Mouse (Mus musculus) MEL (cell line): ENCODE measurements at regions not wholly inside any gene's neighbourhood (a gene's known extent, or its start where the extent isn't known, plus 50 kb on each side); places are given as distances from the start of the nearest gene placed in this dataset.

ENCODE experiments used
- DNase-seq: peaks from one replicate; pipeline ENCODE4 v3.0.0; 2011; ENCODE audit warnings: low read depth, low spot score
- H3K27ac ChIP-seq: 2 replicates; pipeline ENCODE4 v1.5.1; 2012; ENCODE audit warnings: low read depth, mild to moderate bottlenecking, control low read depth, low read length, moderate library complexity; ENCODE audit not compliant: control insufficient read depth
- H3K27me3 ChIP-seq, 2 experiments: fragments of 150-350 bp in 1 of 2; sonication (generic) in 1 of 2; 2 replicates each; pipeline ENCODE4 v1.6.1; 2012; ENCODE audit warnings: low read length in 2 of 2, mild to moderate bottlenecking in 2 of 2, improper control_type of control experiment in 1 of 2, moderate library complexity in 1 of 2; ENCODE audit not compliant: insufficient read depth in 2 of 2, control insufficient read depth in 1 of 2
- H3K36me3 ChIP-seq, 2 experiments: 2 replicates each; pipeline ENCODE4 v1.6.1; 2012 to 2014; ENCODE audit warnings: low read length in 2 of 2, improper control_type of control experiment in 1 of 2, inconsistent platforms in 1 of 2, mild to moderate bottlenecking in 1 of 2; ENCODE audit not compliant: insufficient read depth in 2 of 2, control insufficient read depth in 1 of 2
- H3K4me1 ChIP-seq, 2 experiments: fragments of 150-350 bp in 1 of 2; sonication (generic) in 1 of 2; 2 replicates each; pipeline ENCODE4 v1.6.1; 2012; ENCODE audit warnings: low read length in 2 of 2, improper control_type of control experiment in 1 of 2, mild to moderate bottlenecking in 1 of 2; ENCODE audit not compliant: insufficient read depth in 2 of 2, control insufficient read depth in 1 of 2
- H3K4me3 ChIP-seq, 2 experiments: fragments of 150-350 bp in 1 of 2; sonication (generic) in 1 of 2; 2 replicates each; pipeline ENCODE4 v1.5.1; 2012; ENCODE audit warnings: low read depth in 2 of 2, low read length in 2 of 2, mild to moderate bottlenecking in 2 of 2, moderate library complexity in 2 of 2, control low read depth in 1 of 2, improper control_type of control experiment in 1 of 2; ENCODE audit not compliant: control insufficient read depth in 1 of 2, insufficient read depth in 1 of 2
- H3K79me2 ChIP-seq: 2 replicates; pipeline ENCODE4 v1.6.1; 2012; ENCODE audit warnings: mild to moderate bottlenecking, low read length, moderate library complexity; ENCODE audit not compliant: control insufficient read depth, poor library complexity, insufficient read depth
- H3K9ac ChIP-seq: 2 replicates; pipeline ENCODE4 v1.6.1; 2012; ENCODE audit warnings: low read depth, mild to moderate bottlenecking, control low read depth, low read length, moderate library complexity; ENCODE audit not compliant: control insufficient read depth, poor library complexity, severe bottlenecking
- H3K9me3 ChIP-seq: fragments of 150-350 bp; sonication (generic); replicated peaks from 2 replicates; pipeline ENCODE4 v1.6.1; 2012; ENCODE audit warnings: mild to moderate bottlenecking, low read length, improper control_type of control experiment, moderate library complexity; ENCODE audit not compliant: insufficient read depth
- ELF1 ChIP-seq: IDR thresholded peaks from 2 replicates; pipeline ENCODE4 v1.6.1; 2014; ENCODE audit warnings: low read depth, mild to moderate bottlenecking, inconsistent platforms, low read length, improper control_type of control experiment, moderate library complexity
- HCFC1 ChIP-seq: IDR thresholded peaks from 2 replicates; pipeline ENCODE4 v1.6.1; 2012; ENCODE audit warnings: low read depth, mild to moderate bottlenecking, inconsistent platforms, low read length, improper control_type of control experiment, moderate library complexity
- KAT2A ChIP-seq: conservative IDR thresholded peaks from 2 replicates; pipeline ENCODE4 v1.6.1; 2012; ENCODE audit warnings: low read depth, low read length, improper control_type of control experiment, inconsistent platforms
- MAFK ChIP-seq: IDR thresholded peaks from 2 replicates; pipeline ENCODE4 v1.6.1; 2011; ENCODE audit warnings: low read depth, mild to moderate bottlenecking, low read length, improper control_type of control experiment, borderline replicate concordance
- MYC ChIP-seq: IDR thresholded peaks from 2 replicates; pipeline ENCODE4 v1.6.1; 2011; ENCODE audit warnings: low read depth, mild to moderate bottlenecking, low read length, improper control_type of control experiment, moderate library complexity
- NELFE ChIP-seq: IDR thresholded peaks from 2 replicates; pipeline ENCODE4 v1.6.1; 2011; ENCODE audit warnings: low read depth, low read length, improper control_type of control experiment
- POLR2A ChIP-seq, 2 experiments: IDR thresholded peaks; 2 replicates each; pipeline ENCODE4 v1.6.1; 2011 to 2012; ENCODE audit warnings: low read length in 2 of 2, mild to moderate bottlenecking in 2 of 2, control low read depth in 1 of 2, improper control_type of control experiment in 1 of 2, low read depth in 1 of 2, moderate library complexity in 1 of 2; ENCODE audit not compliant: control insufficient read depth in 1 of 2, insufficient read depth in 1 of 2, poor library complexity in 1 of 2
- USF1 ChIP-seq: IDR thresholded peaks from 2 replicates; pipeline ENCODE4 v1.6.1; 2014; ENCODE audit warnings: low read depth, mild to moderate bottlenecking, inconsistent platforms, low read length, improper control_type of control experiment, moderate library complexity
- USF2 ChIP-seq, 2 experiments: IDR thresholded peaks; 2 replicates each; pipeline ENCODE4 v1.6.1; 2011 to 2012; ENCODE audit warnings: improper control_type of control experiment in 2 of 2, low read length in 2 of 2, borderline replicate concordance in 1 of 2, inconsistent platforms in 1 of 2, low read depth in 1 of 2, mild to moderate bottlenecking in 1 of 2; ENCODE audit not compliant: insufficient read depth in 1 of 2
- ZKSCAN1 ChIP-seq: IDR thresholded peaks from 2 replicates; pipeline ENCODE4 v1.6.1; 2012; ENCODE audit warnings: low read depth, mild to moderate bottlenecking, inconsistent platforms, low read length, improper control_type of control experiment, moderate library complexity
- ZMIZ1 ChIP-seq: IDR thresholded peaks from 2 replicates; pipeline ENCODE4 v1.6.1; 2012; ENCODE audit warnings: low read depth, mild to moderate bottlenecking, inconsistent platforms, low read length, improper control_type of control experiment, moderate library complexity
- ZNF384 ChIP-seq: IDR thresholded peaks from 2 replicates; pipeline ENCODE4 v1.6.1; 2012; ENCODE audit warnings: low read depth, mild to moderate bottlenecking, inconsistent platforms, low read length, improper control_type of control experiment

- TF ChIP-seq MYC, result no peak
- TF ChIP-seq, all 39 proteins: peak for 0
- Histone ChIP-seq H3K4me1 (no peaks in the 10 kb centered on the region), H3K36me3 (no peaks in the 10 kb centered on the region), H3K79me2 (no peaks in the 10 kb centered on the region), H3K27me3 (no peaks in the 10 kb centered on the region), H3K27ac (no peak overlapping the region), H3K9ac (no peak overlapping the region), H3K9me3 (no peaks in the 10 kb centered on the region), H3K4me3 (no peak overlapping the region)
- DNase-seq, result no peak
Observed at GRCm38 (mm10) chr2:166264756-166265155, 109.3 kb upstream of the Sulf2 start.

GRCm38 (mm10) chr2:166261799-166262198 lies 106.3 kb upstream of the Sulf2 start:
- Histone ChIP-seq H3K27me3 (no peaks in the 10 kb centered on the region), H3K27ac (no peak overlapping the region), H3K4me3 (no peak overlapping the region), H3K79me2 (no peaks in the 10 kb centered on the region), H3K9me3 (no peaks in the 10 kb centered on the region), H3K9ac (no peak overlapping the region), H3K36me3 (no peaks in the 10 kb centered on the region), H3K4me1 (no peaks in the 10 kb centered on the region)
- DNase-seq, result no peak
- TF ChIP-seq POLR2A (IDR thresholded peaks at IDR 0.05; ENCODE audit: control insufficient read depth in 1 of 2, insufficient read depth in 1 of 2, low read depth in 1 of 2, low read length in 2 of 2, poor library complexity in 1 of 2) (no peak), ZKSCAN1 (no peak), USF1 (no peak), USF2 (IDR thresholded peaks at IDR 0.05; ENCODE audit: borderline replicate concordance in 1 of 2, insufficient read depth in 1 of 2, low read depth in 1 of 2, low read length in 2 of 2) (no peak), MAFK (no peak), ZNF384 (no peak), KAT2A (no peak)

- no peak for TF ChIP-seq ZMIZ1
- no peak for TF ChIP-seq POLR2A (IDR thresholded peaks at IDR 0.05; ENCODE audit: control insufficient read depth in 1 of 2, insufficient read depth in 1 of 2, low read depth in 1 of 2, low read length in 2 of 2, poor library complexity in 1 of 2)
- no peak for TF ChIP-seq MAFK
- TF ChIP-seq ELF1, result no peak
- no peak for TF ChIP-seq HCFC1
- no peak for TF ChIP-seq NELFE
- Histone ChIP-seq H3K36me3 (no peaks in the 10 kb centered on the region), H3K4me1 (no peaks in the 10 kb centered on the region), H3K79me2 (no peaks in the 10 kb centered on the region), H3K9me3 (no peaks in the 10 kb centered on the region), H3K27me3 (no peaks in the 10 kb centered on the region), H3K4me3 (no peak overlapping the region), H3K9ac (no peak overlapping the region), H3K27ac (no peak overlapping the region)
- no peak for DNase-seq
Observed at GRCm38 (mm10) chr2:166261065-166261464, 105.6 kb upstream of the Sulf2 start.
